Mouse (Mus musculus) cerebellum, adult 2 months (tissue): ENCODE data around the gene Taf11. TPM values are rescaled to one million over a fixed set of nuclear protein-coding genes. Genes with fewer than 3 reads are reported as not detected.

Source experiments
- DNase-seq, 2 experiments: peaks; one replicate each; pipeline ENCODE4 v3.0.0; 2021
- H3K27ac ChIP-seq: fragments of 200-500 bp; 2 replicates; pipeline ENCODE4 v1.5.1; 2012; ENCODE audit warnings: low read length, control low read depth, inconsistent platforms; ENCODE audit not compliant: insufficient read depth
- H3K27me3 ChIP-seq: fragments of 200-500 bp; 2 replicates; pipeline ENCODE4 v1.6.1; 2012; ENCODE audit warnings: inconsistent platforms, mild to moderate bottlenecking, low read length, moderate library complexity; ENCODE audit not compliant: control insufficient read depth, insufficient read depth
- H3K4me1 ChIP-seq: fragments of 200-500 bp; 2 replicates; pipeline ENCODE4 v1.6.1; 2011; ENCODE audit warnings: low read length; ENCODE audit not compliant: control insufficient read depth, insufficient read depth
- H3K4me3 ChIP-seq: fragments of 200-500 bp; replicated peaks from 2 replicates; pipeline ENCODE3; 2011; ENCODE audit warnings: mild to moderate bottlenecking, low read depth, low read length, control low read depth; ENCODE audit not compliant: insufficient read depth
- CTCF ChIP-seq: fragments of 200-500 bp; IDR thresholded peaks from 2 replicates; pipeline ENCODE4 v1.5.1; 2011; ENCODE audit warnings: low read depth, mild to moderate bottlenecking, control low read depth, low read length, moderate library complexity, borderline replicate concordance; ENCODE audit not compliant: insufficient read depth
- POLR2A ChIP-seq: fragments of 200-500 bp; IDR thresholded peaks from 2 replicates; pipeline ENCODE4 v1.6.1; 2011; ENCODE audit warnings: low read length, control low read depth, borderline replicate concordance; ENCODE audit not compliant: insufficient read depth
- WGBS: fragments of 180-500 bp; shearing (Covaris S2); methylation state at CpG from one replicate; pipeline ENCODE4 v1.1.7; 2018; 5-methylcytosine and 5-hydroxymethylcytosine counted together
- polyA plus RNA-seq: library from polyadenylated mRNA; depleted of rRNA; stranded (reverse); fragments of >200 nt; gene quantifications from 2 replicates; pipeline ENCODE4 v1.2.3, GENCODE M21; 2012; rRNA removed

The Taf11 gene
- polyA plus RNA-seq, 1 experiment, result 49.3 TPM

DNA sequence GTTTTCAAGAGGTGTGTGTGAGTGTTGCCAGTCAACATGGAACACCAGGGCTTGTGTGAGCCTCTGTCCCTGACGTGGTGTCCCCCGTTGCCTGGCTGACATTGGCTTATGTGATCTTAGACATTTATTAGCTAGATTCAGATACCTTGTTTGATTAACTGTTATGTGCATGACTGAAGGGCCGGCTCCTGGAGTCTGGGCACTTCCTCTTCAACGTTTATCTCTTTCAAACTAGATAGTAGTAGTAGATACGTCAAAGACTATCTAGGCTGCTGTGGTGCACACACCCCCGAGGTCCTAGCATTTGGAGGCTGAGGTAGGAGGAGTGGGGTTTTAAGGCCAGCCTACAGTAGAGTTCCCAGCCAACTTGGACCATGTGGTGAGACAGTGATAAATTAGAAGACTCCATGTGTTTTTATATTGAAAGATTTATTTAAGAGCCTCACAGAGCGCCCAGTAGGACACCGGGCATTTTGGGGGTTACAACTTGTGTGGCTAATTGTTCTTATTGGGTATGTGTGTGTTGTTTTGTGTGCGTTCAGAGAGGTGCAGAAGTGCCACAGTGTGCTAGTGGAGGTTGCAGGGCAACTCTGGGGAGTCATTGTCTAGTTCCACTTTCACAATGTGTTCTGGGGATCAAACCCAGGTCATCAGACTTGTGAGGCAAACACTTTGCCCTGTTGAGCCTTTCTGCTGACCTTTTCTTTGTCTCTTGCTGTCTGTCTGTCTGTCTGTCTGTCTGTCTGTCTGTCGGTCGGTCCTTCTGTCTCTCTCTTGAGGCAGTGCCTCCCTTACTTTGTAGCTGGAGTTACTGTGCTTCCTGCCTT lies 51.8 kb downstream of the Taf11 start:
- Histone ChIP-seq H3K27ac (0 out of 2 replicates have a peak overlapping the region, but pooled peaks have one; percentile 10), H3K4me3 (peak overlapping the region; percentile 93), H3K27me3 (no peaks in the 10 kb centered on the region), H3K4me1 (peaks cover 13% of the 10 kb centered on the region)
- 49% methylated on average over 11 of the region's 11 CpGs for WGBS
- TF ChIP-seq CTCF (no peak), POLR2A (no peak)
- DNase-seq, result no peak

DNA sequence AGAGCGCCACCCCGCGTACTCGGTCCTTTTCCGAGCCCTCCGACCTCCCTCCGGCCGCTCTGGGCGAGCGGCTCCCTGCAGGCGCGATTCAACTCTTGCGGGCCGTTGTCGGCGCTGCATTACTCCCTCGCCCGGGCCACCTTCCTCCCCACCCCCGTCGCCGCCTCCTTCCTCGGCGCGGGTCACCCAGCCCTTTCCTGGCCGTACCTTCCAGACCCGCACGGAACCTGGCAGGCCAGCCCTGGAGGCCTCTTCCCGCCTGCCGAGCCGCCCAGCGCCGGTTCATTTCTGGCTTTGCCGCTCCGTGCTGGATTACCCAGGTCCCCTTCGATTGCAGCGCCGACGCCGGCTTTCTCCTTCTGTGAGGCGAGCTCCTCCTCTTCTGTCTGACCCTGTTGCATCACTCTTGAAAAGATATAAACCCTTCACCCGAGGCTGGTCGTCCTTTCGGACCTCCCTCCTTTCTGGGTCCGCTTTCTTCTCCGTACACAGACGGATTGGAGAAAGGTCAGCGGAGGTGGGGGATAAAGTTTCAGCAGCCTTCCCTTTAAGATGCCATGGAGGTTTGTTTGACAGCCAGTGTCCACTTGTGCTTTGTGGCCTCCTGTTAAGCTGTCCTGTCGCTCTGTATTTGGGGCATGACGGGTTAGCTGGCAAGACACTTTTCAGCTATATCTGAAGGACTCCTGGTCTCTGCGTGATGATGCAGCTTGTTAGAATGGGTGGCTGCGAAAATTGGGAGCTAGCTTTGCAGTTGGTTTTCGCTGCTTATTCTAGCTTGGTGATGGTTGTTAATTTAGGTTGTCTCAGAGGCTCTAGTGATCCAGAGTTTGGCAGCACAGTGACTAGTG lies 52.6 kb downstream of the Taf11 start:
- TF ChIP-seq CTCF (no peak), POLR2A (no peak)
- Histone ChIP-seq H3K4me3 (peak overlapping the region; percentile 93), H3K27me3 (no peaks in the 10 kb centered on the region), H3K4me1 (peaks cover 13% of the 10 kb centered on the region), H3K27ac (peak overlapping the region; percentile 89)
- peak in 1 of 2 experiments; percentile 61 for DNase-seq
- 1% methylated on average over 52 of the region's 52 CpGs for WGBS

DNA sequence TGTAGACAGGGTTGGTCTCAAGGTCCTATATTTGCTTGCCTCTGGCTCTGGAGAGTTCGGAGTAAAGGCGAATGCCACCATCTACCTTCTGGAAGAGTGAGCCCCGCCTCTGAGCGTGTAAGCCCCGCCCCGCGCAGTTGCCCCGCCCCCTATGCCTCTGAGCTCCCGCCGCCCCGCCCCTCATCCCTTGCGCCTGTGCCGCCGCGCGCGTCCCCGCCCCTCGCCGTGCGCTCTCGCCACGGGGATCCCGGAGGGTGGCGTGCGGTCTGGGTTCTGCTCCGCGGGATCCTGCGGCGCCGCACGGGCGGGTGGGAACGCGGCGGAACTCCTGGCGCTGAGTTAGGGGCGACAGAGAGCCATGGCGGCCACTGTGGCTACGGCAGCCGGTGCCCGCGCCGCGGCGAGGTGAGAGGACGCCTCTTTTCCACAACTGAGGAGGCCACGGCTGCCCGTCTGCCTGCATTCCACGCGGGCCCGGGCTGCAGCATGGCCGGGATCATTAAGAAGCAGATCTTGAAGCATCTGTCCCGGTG lies 53.3 kb downstream of the Taf11 start, which contains the start of gene Uhrf1bp1:
Uhrf1bp1 (plus strand) TSS at position 177 of the 533 bp plus-strand sequence.
- peaks cover 13% of the 10 kb centered on the region for H3K4me1 ChIP-seq
- H3K27ac ChIP-seq, result peak within 1 kb of the TSS; percentile 89
- TF ChIP-seq CTCF (no peak), POLR2A (peak; percentile 48; the same call in 1 of the 2 replicates)
- peak within 1 kb of the TSS; percentile 93 for H3K4me3 ChIP-seq
- DNase-seq, result peak; percentile 80 to 83
- WGBS, result 2% methylated on average over 53 of the region's 54 CpGs
- H3K27me3 ChIP-seq, result no peaks in the 10 kb centered on the region

Other genes starting within 250 kb of the Taf11 start
- gene Spdef, start 180.9 kb downstream of the Taf11 start, polyA plus RNA-seq, result 1.2 and 1.3 TPM in 2 replicates
- gene D17Wsu92e, start 89.2 kb downstream of the Taf11 start, polyA plus RNA-seq, result 152 and 156 TPM in 2 replicates
- 81.7 and 85.3 TPM in 2 replicates for gene Snrpc, start 71.7 kb downstream of the Taf11 start, polyA plus RNA-seq
- gene Uhrf1bp1, start 53.4 kb downstream of the Taf11 start, polyA plus RNA-seq, result 18.2 and 18.5 TPM in 2 replicates
- 74.2 and 74.9 TPM in 2 replicates for gene Anks1, start 538 bp downstream of the Taf11 start, polyA plus RNA-seq
- gene Tcp11, start 170.8 kb upstream of the Taf11 start, polyA plus RNA-seq, result 0.43 and 0.70 TPM in 2 replicates
- 1.6 and 1.9 TPM in 2 replicates for gene Scube3, start 232.3 kb upstream of the Taf11 start, polyA plus RNA-seq